Mouse (Mus musculus): ENCODE results near the gene Gm14226.
"Not testable (repeated sequence)": the region's sequence is repeated elsewhere in the genome, so short reads cannot be mapped to it uniquely, and the experiment has no call there.

Gm14226 gene

GRCm38 (mm10) chr2:155018251-155018755 lies at the start of gene Gm14226:
TSS of gene Gm14226 (plus strand) at chr2:155018266.
- not testable (repeated sequence) for DNase-seq

- not testable (repeated sequence) for DNase-seq
These were observed 48.2 kb upstream of the Gm14226 start for GRCm38 (mm10) chr2:154969740-154970397.

GRCm38 (mm10) chr2:154971919-154972692 lies 46.0 kb upstream of the Gm14226 start:
- DNase-seq = no peak

GRCm38 (mm10) chr2:154972981-154973380 lies 45.1 kb upstream of the Gm14226 start:
- no peak for DNase-seq

GRCm38 (mm10) chr2:154986609-154987008 lies 31.5 kb upstream of the Gm14226 start:
- no peak for DNase-seq

- no peak for DNase-seq
These were observed 26.7 kb upstream of the Gm14226 start for GRCm38 (mm10) chr2:154991411-154991810.

GRCm38 (mm10) chr2:154992083-154992482 lies 26.0 kb upstream of the Gm14226 start:
- DNase-seq = no peak

- DNase-seq = no peak
These were observed 12.6 kb upstream of the Gm14226 start for GRCm38 (mm10) chr2:155005491-155005890.

GRCm38 (mm10) chr2:155011086-155011656 lies 6.9 kb upstream of the Gm14226 start:
- DNase-seq = no peak

GRCm38 (mm10) chr2:155012991-155013390 lies 5.1 kb upstream of the Gm14226 start:
- no peak for DNase-seq

- DNase-seq = not testable (repeated sequence)
These were observed 1.3 kb upstream of the Gm14226 start for GRCm38 (mm10) chr2:155016751-155017150.

GRCm38 (mm10) chr2:155018762-155019641 lies 936 bp downstream of the Gm14226 start:
- DNase-seq = peak; percentile 63 to 65

- peak; percentile 88 to 92 for DNase-seq
These were observed 1.6 kb downstream of the Gm14226 start for GRCm38 (mm10) chr2:155019673-155020072.

GRCm38 (mm10) chr2:155020247-155020826 lies 2.3 kb downstream of the Gm14226 start:
- not testable (repeated sequence) for DNase-seq

- no peak for DNase-seq
These were observed 12.8 kb downstream of the Gm14226 start for GRCm38 (mm10) chr2:155030831-155031230.

GRCm38 (mm10) chr2:155032938-155033710 lies 15.1 kb downstream of the Gm14226 start:
- DNase-seq = no peak

- DNase-seq = no peak
These were observed 21.9 kb downstream of the Gm14226 start for GRCm38 (mm10) chr2:155039956-155040355.

GRCm38 (mm10) chr2:155044542-155044941 lies 26.5 kb downstream of the Gm14226 start:
- DNase-seq = no peak

- DNase-seq = no peak
These were observed 27.0 kb downstream of the Gm14226 start for GRCm38 (mm10) chr2:155045075-155045474.

- no peak for DNase-seq
These were observed 28.7 kb downstream of the Gm14226 start for GRCm38 (mm10) chr2:155046803-155047202.

- DNase-seq = no peak
These were observed 29.5 kb downstream of the Gm14226 start for GRCm38 (mm10) chr2:155047452-155048178.

All from lung, adult 18-20 months (tissue).